Mouse (Mus musculus) mouse embryonic stem cell (cell line): ENCODE measurements around the gene Fabp1.

ENCODE experiments used
- in situ Hi-C, 2 experiments: fragments of 300-500 bp; cut with MboI; formaldehyde crosslinking; loops; 1 replicate in 1 of 2; 3 replicates in 1 of 2; pipeline ENCODE4 v1.14.3; 2019 to 2020; ENCODE audit warnings: low sequenced_read_pairs in 2 of 2, low pct_unique_long_range_greater_than_20kb in 1 of 2, mixed read lengths in 1 of 2; ENCODE audit not compliant: unreplicated experiment in 1 of 2

The Fabp1 gene

DNA sequence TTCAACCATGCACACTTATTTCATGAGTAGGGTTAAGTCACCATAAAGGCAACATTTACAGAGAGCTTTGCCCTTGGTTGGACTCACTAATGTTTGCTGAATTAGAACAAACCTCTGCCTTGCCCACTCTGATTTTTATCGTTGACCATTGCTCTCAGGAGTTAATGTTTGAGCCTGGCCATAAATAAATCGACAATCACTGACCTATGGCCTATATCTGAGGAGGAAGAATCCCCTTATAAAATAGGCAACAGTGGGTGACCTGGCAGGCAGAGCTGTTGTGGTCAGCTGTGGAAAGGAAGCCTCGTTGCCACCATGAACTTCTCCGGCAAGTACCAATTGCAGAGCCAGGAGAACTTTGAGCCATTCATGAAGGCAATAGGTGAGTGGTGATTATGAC is at the start of gene Fabp1:
Gene Fabp1 (plus strand): TSS at position 216 of the 400 bp plus-strand sequence.
- in situ Hi-C loops, result no loop called here

DNA sequence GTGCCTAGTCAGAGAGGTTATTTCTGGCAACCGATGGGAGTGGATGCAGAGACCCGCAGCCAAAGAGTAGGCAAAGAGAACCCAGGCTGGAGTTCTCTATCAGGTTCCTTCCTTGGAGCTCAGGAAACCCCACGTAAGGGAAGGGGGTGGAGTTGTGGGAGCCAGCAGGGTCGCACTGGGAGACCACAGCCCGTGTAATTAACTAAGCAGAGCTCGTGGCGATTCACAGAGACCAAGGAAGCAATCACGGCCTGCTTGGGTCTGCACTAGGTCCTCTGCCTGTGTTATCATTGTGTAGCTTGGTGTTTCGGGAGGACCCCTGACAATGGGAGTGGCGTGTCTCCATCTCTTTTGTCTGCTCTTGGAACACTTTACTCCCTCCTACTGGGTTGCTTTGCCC is 48.5 kb upstream of the Fabp1 start:
- in situ Hi-C loops, result loop anchor here (10.0 to 25.0 kb wide), 6 partner anchors 144 to 661 kb away; no protein-coding TSS in a partner anchor

DNA sequence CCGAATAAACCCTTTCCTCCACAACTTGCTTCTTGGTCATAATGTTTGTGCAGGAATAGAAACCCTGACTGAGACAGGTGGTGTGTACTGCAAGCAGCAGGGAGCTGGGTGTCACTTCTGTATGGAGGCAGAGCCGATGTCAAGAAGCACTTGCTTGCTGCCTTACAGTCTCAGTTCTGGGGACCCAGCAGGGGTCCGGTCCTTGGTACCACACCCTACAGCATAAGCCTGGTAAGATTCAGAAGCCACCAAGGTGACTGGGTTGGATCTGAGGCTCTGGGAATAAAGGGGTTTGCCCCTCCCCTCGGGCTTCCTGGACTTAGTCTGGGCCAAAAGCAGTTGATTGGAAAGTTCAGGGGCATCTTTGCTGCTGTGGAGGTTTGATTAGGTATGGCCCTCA is 46.1 kb upstream of the Fabp1 start:
- in situ Hi-C loops, result loop anchor here (10.0 to 25.0 kb wide), 6 partner anchors 141 to 659 kb away; no protein-coding TSS in a partner anchor

DNA sequence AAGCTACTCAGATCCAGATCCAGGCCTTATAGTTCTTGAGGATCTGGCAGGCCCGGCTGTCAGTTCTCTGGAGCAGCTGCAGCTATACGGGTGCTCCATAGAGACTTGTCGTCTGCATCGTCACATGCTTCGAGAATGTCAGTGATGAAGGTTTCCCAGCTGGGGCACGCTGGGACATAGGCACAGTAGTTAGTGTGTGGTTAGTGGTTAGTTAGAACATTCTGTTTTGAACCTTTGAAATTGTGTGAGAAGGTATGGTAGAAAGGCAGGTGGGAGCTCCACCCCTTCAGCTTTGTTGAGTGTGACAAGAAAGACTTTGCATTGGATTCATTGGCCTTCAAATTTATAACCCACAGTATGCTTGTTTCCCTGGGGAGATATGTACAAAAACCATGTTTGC is 44.8 kb upstream of the Fabp1 start:
- in situ Hi-C loops, result loop anchor here (10.0 to 25.0 kb wide), 6 partner anchors 140 to 657 kb away; no protein-coding TSS in a partner anchor

GRCm38 (mm10) chr6:71156674-71157326 is 42.8 kb upstream of the Fabp1 start:
- in situ Hi-C loops, result loop anchor here (10.0 to 25.0 kb wide), 6 partner anchors 138 to 656 kb away; no protein-coding TSS in a partner anchor

GRCm38 (mm10) chr6:71161290-71161689 is 38.3 kb upstream of the Fabp1 start:
- in situ Hi-C loops, result loop anchor here (25.0 kb wide), 5 partner anchors 226 to 651 kb away; no protein-coding TSS in a partner anchor

DNA sequence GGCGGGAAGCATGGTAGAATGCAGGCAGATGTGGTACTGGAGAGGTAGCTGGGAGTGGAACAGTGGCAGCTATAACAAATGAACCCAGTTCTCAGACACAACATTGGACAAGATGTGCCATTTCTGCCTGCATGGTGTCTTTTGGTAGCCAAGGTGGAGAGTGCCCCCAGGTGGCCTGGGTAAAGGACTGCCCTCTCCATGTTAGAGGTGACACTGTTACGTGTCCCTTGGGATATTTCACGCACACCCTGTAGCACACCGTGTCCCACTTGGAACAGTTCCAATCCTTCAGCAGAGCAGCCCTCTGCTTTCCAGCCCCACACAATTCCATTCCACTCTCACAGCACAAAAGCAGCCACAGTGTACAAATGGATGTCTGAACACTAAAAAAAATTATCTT is 37.4 kb upstream of the Fabp1 start:
- in situ Hi-C loops, result loop anchor here (25.0 kb wide), 5 partner anchors 225 to 650 kb away; no protein-coding TSS in a partner anchor

- in situ Hi-C loops, result loop anchor here (25.0 kb wide), 5 partner anchors 223 to 648 kb away; no protein-coding TSS in a partner anchor
Observed at GRCm38 (mm10) chr6:71164394-71164793, 35.2 kb upstream of the Fabp1 start.

DNA sequence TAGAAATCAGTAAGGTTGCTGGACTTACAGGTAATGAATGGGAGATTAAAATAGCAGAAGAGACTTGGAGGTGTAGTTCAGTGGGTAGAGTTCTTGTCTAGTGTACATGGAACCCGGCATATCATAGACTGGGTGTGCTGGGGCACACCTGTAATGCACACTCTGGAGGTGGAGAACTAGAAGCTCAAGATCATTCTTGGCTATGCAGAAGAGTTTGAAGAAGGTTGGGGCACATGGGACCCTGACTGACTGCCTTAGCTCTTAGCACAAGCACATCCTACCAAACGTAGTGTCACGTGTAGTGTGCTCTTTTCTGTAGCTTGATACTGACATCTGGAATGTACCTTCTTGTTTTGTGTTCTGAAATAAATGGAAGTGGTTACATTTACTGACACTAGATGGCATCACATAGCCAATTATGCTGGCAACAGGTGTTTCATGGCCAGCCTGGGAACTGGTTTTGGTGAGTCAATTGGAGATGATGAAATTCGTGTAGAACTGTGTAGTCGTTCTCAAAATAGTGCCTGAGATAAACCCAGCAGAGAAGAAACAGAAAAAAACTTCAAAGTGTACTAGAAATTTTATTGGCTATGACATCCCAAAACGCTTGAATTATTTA is 33.0 kb upstream of the Fabp1 start:
- in situ Hi-C loops, result loop anchor here (25.0 kb wide), 5 partner anchors 221 to 646 kb away; no protein-coding TSS in a partner anchor

GRCm38 (mm10) chr6:71172812-71173580 is 26.6 kb upstream of the Fabp1 start:
- in situ Hi-C loops, result loop anchor here (25.0 kb wide), 5 partner anchors 214 to 639 kb away; no protein-coding TSS in a partner anchor

DNA sequence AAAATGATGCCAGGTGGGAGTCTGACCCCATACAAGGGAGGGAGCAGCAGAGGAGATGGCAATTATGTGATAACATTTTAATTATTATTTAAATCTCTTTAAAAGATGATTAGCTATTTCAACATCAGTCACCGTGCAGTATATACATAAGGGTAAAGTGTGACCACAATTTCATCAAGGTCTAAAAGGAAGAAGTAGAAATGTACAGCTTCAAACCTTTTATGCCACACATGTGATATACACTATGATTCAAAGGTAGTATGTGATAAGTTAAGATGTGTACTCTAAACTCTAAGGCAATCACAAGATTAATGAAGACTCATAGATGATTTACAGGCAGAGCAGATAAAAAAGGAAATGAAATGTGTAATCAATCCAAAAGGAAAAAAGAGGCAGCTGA is 19.0 kb upstream of the Fabp1 start:
- in situ Hi-C loops, result no loop called here

DNA sequence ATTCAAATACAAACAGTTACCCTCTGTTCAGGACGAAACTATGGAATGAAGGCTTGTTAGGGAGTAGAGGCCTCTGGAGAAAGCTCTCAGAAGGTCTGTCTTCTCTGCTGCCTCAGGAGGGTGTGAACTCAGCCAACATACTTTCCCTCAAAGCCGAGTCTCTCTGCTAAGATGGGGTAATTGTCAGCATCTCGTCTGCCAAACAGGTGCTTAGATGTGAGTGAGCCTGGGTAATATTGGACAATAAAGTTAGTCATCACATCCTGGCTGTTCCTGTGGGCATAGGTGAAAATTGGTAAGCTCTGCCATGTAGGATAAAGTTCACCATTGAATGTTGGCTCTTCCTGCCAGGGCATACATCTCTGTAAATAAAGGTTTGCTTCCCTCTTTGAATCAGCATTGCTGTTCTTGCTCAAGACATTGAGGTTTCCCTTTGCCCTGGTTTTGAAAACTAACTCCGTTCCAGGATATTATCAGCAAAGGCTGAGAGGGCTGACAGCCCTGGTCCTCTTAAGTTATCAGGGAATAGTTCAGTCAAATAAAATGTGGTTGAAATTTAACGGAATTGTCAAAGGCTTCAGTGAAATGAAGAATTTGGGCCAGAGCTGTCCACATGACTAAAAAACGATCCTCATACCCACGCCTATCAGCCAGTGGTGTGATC is 14.6 kb upstream of the Fabp1 start:
- in situ Hi-C loops, result no loop called here

DNA sequence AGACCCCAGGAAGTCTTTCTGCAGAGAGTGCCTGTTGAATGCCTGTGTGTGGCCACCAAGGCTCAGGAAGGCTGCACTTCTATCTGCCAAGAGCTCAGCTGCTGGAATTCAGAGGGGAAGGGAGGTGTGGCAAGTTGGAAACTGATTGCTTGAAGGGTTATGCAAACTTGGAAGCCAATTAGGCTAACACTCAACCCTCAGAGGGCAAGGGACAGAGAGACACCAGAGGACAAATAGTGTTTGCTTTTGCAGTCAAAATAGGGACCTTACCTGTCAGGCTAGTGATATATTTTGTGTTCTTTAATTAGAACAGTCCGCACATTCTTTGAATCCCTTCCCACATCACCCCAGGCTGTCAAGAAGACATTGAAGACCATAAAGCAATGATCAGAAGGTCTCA is 10.0 kb upstream of the Fabp1 start:
- in situ Hi-C loops, result no loop called here

DNA sequence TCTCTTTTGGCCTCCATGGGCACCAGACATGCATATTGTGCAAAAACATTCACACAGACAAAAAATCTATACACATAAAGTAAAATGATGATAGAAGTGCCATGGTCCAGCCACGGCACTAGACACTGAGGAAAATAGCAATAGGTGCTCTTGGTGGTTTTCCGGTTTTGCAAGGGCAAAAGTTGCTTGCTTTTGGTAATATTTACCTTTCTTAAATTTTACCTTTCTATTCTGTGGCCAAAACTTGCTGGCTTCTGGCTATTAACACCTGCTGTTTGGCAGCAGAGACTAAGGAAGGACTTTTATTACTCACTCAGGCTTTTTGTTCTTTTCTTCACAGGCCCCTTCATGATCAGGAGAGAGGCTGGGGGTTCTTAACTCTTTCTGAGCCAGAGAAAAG is 9.1 kb upstream of the Fabp1 start:
- in situ Hi-C loops, result no loop called here

DNA sequence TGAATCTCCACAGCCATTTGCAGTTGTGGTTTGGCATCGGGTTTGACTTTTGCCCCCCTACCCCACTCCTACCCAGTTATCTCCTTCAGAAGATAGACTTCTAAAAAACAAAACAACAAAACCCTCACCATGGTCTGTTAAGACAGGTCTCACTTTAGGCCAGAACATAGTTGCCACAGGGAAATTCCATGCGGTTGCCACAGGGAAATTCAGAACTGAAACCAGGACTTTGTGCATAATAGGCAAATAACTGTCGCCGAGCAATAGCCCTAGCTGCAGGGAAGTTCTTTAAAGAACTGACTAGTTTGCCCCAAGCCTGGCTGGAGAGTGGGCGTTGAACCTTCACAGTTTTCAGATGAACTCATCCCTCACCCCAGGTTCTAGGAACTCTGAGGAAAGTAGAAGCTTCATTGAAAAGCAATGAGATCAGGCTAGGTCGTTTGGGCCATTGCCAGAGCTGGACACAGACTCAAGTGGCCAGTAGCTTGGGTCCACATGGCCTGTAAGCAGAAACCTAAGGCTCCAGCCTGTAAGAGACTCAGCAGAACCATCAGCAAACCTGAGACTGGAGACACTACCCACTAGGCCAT is 6.4 kb upstream of the Fabp1 start:
- in situ Hi-C loops, result no loop called here

DNA sequence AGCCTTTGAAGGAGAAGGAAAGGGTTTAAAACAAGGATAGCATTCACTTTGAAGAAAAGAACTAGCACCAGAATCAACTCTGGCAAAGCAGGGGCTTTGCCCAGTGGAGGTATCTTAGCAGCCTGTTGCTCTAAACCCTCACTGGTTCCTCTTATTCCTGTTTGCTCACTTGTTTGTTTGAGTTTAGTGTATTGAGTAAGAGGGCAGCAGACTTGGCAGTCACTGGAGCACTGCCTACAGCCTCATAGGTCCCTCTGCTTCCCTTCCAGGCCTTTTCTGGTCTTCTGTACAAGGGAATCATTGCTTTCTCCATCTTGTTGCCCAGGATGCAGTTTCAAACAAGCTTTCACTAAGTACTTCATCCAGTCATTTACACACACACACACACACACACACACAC is 3.5 kb upstream of the Fabp1 start:
- in situ Hi-C loops, result no loop called here

- in situ Hi-C loops, result no loop called here
Observed at GRCm38 (mm10) chr6:71197636-71198535, 1.7 kb upstream of the Fabp1 start.
